In genomic region chr8:52571166-52571832, GRCm38 (mm10) we compare ENCODE assay signal across 12 mouse cellular contexts.
DNase-seq lines count a peak whose midpoint lies in the region; ATAC-seq and TF ChIP-seq lines count a peak whose summit lies in the region.
"Had no signal": no experiment of that assay in that cellular context is flagged by ENCODE, and none has a peak within 500 bp of the region (broad histone marks: within the 10 kb centered on the region; RNA-seq: fewer than 3 reads in every experiment).

No protein-coding gene starts in this region.

- no peaks in the 10 kb centered on the region for H3K36me3 ChIP-seq in stomach, postnatal 0 days (ENCODE audit: control insufficient read depth, insufficient read depth, low read length)
- H3K36me3 ChIP-seq: kidney, embryonic 15.5 days; liver, embryonic 15.5 days had no signal

- H3K4me1 ChIP-seq in stomach, postnatal 0 days (replicated peaks; ENCODE audit: control insufficient read depth, insufficient read depth), result no peaks in the 10 kb centered on the region
- H3K4me1 ChIP-seq: kidney, embryonic 15.5 days; liver, embryonic 15.5 days had no signal

- H3K4me2 ChIP-seq in stomach, postnatal 0 days (replicated peaks; ENCODE audit: low read depth), result no peak overlapping the region
- H3K4me2 ChIP-seq: kidney, embryonic 15.5 days; liver, embryonic 15.5 days had no signal

- TF ChIP-seq CTCF in layer of hippocampus, adult 2 months (conservative IDR thresholded peaks at IDR 0.05), result no peak
- no peak for TF ChIP-seq CTCF in stomach, postnatal 0 days (IDR thresholded peaks at IDR 0.05; ENCODE audit: low read depth)

- H3K4me3 ChIP-seq in layer of hippocampus, adult 2 months, result no peak overlapping the region
- no peak overlapping the region for H3K4me3 ChIP-seq in stomach, postnatal 0 days (ENCODE audit: low read depth, low read length)
- H3K4me3 ChIP-seq: kidney, embryonic 15.5 days; liver, embryonic 15.5 days had no signal

- intact Hi-C loops in left cerebral cortex, postnatal 36 days (cut with DNase I), result no loop called here

- no peak for TF ChIP-seq EP300 in stomach, postnatal 0 days (optimal IDR thresholded peaks at IDR 0.05)

- ATAC-seq in stomach, postnatal 0 days (ENCODE audit: low FRiP score, low TSS enrichment), result no peak
- ATAC-seq: midbrain, embryonic 16.5 days had no signal

- H3K9me3 ChIP-seq in stomach, postnatal 0 days (ENCODE audit: control insufficient read depth, low read length), result no peaks in the 10 kb centered on the region
- H3K9me3 ChIP-seq: kidney, embryonic 15.5 days; liver, embryonic 15.5 days had no signal

- peak; percentile 47 for DNase-seq in brain, embryonic 18.5 days (ENCODE audit: low read depth, low spot score)
- peak; percentile 94 for DNase-seq in cerebellum, adult 8-10 months
- peak; percentile 69 to 72 for DNase-seq in layer of hippocampus, adult 2 months (ENCODE audit: low spot score in 2 of 2)
- DNase-seq in left cerebral cortex, postnatal 36 days (ENCODE audit: low spot score in 2 of 2), result peak; percentile 55 to 61
- DNase-seq in stomach, postnatal 0 days (ENCODE audit: low spot score), result no peak
- DNase-seq in gastrocnemius, postnatal 10 days, result no peak
- no peak for DNase-seq in thymus, postnatal 4 days
- DNase-seq: gastrocnemius, postnatal 36 days; heart, postnatal 10 days had no signal

- peak overlapping the region; percentile 4; the same call in 1 of the 2 replicates for H3K27ac ChIP-seq in layer of hippocampus, adult 2 months
- no peak overlapping the region for H3K27ac ChIP-seq in stomach, postnatal 0 days (replicated peaks)
- H3K27ac ChIP-seq: kidney, embryonic 15.5 days; liver, embryonic 15.5 days had no signal

- H3K27me3 ChIP-seq in stomach, postnatal 0 days (ENCODE audit: control insufficient read depth, insufficient read depth, low read length), result no peaks in the 10 kb centered on the region
- H3K27me3 ChIP-seq: kidney, embryonic 15.5 days; liver, embryonic 15.5 days had no signal

- no peak overlapping the region for H3K9ac ChIP-seq in stomach, postnatal 0 days (ENCODE audit: low read length)
- H3K9ac ChIP-seq: kidney, embryonic 15.5 days; liver, embryonic 15.5 days had no signal

- 59% methylated on average over 6 of the region's 6 CpGs for WGBS in stomach, postnatal 0 days

Comparison
In these comparisons a context has a peak if more than half of its experiments do, and no peak if none do; other contexts are left out.
1. DNase-seq: peak in brain, embryonic 18.5 days (single experiment), cerebellum, adult 8-10 months (single experiment), layer of hippocampus, adult 2 months (2 of 2) and left cerebral cortex, postnatal 36 days (2 of 2); none in stomach, postnatal 0 days (single experiment), gastrocnemius, postnatal 10 days (single experiment) and thymus, postnatal 4 days (single experiment).